Mouse (Mus musculus) erythroblast, embryonic 14.5 days (primary cell): Measurements from ENCODE around the gene Emx1.

Experiments
- GATA1 ChIP-seq: IDR thresholded peaks from 2 replicates; pipeline ENCODE4 v1.6.1; 2012; ENCODE audit warnings: low read length, inconsistent platforms, mixed read lengths
- TAL1 ChIP-seq: IDR thresholded peaks from 3 replicates; pipeline ENCODE4 v1.6.1; 2012; ENCODE audit warnings: low read length, inconsistent platforms, mixed read lengths

DNA sequence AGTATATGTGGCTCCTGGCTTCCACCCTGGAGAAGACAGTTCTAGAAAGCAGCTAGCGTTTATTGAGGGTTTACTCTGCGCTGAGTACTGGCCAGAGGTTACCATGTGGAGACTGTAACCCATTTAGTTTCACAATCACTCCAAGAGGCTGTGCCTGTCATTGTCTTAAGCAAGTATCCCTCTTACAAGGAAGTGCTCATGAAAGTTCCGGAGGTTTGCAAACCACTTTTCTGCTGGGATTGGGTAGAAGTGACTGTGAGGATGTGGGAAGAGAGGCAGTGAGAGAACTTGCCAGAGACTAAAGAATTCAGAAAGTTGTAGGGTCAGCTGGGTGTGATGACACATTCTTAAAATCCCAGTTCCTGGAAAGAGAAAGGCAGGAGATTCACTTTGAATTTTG lies 3.3 kb upstream of the Emx1 start:
- TF ChIP-seq GATA1 (no peak), TAL1 (no peak)
